Mouse (Mus musculus) megakaryocyte-erythroid progenitor cell, adult 5-6 weeks (primary cell): ENCODE data around the gene Pifo. TPM values are rescaled to one million over a fixed set of nuclear protein-coding genes. Genes with fewer than 3 reads are reported as not detected.
"Not testable (repeated sequence)": the region's sequence is repeated elsewhere in the genome, so short reads cannot be mapped to it uniquely, and the experiment has no call there.

Experiments used
- ATAC-seq: replicated peaks from 2 replicates; pipeline ENCODE4 v1.8.0; 2016; ENCODE audit warnings: mild to moderate bottlenecking, inconsistent platforms; ENCODE audit not compliant: severe bottlenecking, poor library complexity, low FRiP score, low TSS enrichment
- total RNA-seq, 2 experiments: library from RNA; stranded (forward) in 1 of 2; stranded (reverse) in 1 of 2; fragments of 200-1000, 215-1000 nt in 1 of 2; fragments of >200 nt in 1 of 2; fragmentation: Nextera tagmentation in 1 of 2; gene quantifications; 2 replicates each; pipeline ENCODE4 v1.2.3; 2014 to 2017

The Pifo gene
- total RNA-seq (2014; fragmentation: Nextera tagmentation) (not detected in 2 replicates), total RNA-seq (2017) (not detected in 2 replicates)

DNA sequence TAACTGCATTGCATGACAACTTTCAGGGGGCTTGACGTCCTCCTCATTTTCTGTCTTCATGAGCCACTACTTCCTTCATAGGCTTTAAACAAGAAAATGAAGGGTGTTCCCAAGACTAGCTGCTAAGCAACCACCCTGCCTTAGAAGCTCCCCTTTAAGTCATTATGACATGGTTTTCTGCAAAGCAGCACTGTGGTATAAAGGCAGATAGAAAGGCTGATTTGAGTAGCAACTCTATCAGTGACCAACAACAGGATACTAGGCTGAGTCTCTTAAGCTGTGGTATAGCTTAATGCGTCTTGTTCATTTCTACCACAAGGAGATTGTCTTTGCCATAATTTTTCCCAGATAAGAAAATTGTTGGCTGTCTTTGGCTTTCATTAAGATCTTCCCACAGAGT is at the start of gene Pifo:
Gene Pifo, minus strand, starts transcription at position 101 of the 400 bp plus-strand sequence.
- ATAC-seq, result no peak

DNA sequence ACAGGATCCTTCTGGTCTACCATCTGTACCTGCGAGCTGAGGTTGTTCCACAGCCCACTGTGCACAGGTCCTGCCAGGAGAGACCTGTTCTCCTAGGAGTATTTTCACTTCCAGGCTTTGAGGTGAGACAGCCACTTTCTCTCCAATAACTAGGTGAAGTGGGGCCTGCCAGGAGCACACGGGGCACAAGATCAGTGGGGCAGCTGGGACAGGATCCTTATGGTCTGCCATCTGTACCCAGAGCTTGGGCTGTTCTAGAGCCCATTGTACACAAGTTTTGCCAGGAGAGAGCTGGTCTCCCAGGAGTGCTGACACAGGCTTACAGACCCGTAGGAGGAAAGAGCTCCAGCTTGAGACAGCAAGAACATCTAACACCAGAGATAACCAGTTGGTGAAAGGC is 43.5 kb upstream of the Pifo start:
- ATAC-seq, result no peak

DNA sequence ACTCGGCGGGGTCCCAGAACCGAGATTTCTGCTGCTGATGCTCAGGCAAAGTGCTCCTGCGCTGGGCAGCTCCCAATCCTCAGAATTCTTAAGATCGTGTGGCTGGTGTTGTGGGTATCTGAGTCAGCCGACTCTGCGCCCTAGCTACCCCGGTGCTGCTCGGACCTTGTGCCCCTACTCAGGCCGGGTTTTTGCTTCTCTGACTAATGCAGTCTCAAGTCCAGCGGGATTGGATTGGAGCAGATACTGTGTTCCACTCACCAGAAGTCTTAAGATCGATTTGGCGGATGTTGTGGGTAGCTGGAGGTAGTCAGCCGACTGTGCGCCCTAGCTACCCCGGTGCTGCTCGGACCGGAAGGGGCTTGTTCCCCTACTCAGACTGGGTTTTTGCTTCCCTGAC is 37.5 kb upstream of the Pifo start:
- no peak for ATAC-seq

DNA sequence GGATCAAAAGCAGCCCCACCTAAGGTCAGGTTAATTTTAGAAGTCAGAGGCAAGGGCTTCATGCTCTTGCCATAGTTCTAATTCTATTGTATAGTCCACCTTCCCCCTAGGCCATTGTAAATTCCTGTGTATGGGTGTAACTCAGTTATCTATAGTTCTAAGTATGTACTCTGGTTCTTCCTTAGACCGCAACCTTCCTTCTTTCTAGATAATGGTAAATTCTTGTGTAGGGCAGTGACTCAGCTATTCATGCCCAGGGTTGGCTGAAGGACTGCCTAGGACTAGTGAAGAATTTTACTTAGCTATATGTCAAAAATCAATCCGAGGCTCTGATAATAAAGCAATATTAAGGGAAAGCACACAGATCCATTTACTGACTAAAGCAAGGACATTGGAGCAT is 25.9 kb upstream of the Pifo start:
- peak; percentile 78 for ATAC-seq

DNA sequence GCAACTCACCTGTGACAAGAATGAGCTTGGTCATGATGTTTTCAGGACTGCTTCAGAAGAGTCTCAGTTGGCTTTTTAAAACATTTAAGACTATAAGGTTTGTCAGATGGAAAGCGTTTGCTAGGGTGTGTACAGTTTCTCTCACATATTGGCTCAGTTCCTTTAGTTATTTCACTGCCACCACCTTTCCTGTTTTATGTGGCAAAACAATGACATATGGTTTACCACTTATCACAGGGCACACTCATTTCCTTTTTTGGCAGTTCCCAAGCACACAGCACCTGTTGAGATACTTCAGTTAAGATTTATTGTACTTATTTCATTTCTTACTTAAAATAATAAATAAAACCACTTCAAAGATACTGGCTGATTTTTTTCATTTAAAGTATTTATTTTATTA is 18.3 kb upstream of the Pifo start, which contains the start of gene Chil5:
Gene Chil5, minus strand, starts transcription at position 34 of the 400 bp plus-strand sequence.
- ATAC-seq, result peak; percentile 68

DNA sequence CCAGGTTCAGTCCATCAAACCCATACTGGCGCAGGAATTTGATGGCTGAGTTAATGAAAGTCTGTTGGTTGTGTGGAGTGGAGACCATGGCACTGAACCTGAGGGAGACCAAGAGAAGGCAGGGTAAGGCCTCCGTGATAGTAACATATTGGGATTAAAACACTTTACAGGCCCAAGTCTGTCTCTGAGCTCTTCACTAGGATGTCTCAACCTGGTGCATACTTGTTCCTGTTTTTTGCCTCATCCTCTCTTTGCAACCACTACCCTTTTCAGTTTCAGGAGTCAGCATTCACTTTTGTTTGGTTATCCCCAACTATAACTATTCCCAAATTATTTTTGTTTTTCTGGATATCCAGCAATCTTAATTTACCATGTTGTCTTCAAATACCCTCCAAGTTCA is 9.7 kb upstream of the Pifo start:
- ATAC-seq, result no peak

DNA sequence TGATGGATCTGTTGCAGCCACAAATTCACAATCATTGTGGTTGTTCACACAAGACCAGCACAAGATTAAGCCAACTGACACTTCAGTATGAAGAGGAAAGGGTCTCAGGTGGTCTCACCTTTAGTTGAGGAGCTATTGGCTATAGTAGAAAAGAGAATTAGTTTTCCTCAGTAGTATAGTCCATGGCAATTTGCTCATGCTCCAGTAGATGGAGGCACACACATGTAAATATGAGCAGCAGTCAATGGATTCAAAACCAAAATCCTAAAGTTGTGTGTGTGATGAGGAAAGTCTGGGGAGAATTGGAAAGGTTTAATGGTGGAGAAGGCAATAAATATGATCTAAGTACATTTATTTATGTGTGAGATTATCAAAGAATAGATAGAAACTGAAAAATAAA is 7.4 kb upstream of the Pifo start:
- 0 out of 2 replicates have a peak, but pooled peaks have one; percentile 61 for ATAC-seq

DNA sequence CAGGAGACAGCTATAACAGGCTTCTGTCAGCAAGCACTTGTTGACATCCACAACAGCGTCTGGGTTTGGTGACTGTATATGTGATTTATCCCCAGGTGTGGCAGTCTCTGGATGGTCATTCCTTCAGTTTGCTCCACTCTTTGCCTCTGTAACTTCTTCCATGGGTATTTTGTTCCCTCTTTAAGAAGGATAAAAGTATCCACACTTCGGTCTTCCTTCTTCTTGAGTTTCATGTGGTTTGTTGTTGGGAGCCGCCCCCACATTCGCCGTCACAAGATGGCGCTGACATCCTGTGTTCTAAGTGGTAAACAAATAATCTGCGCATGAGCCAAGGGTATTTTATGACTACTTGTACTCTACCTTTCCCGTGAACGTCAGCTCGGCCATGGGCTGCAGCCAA is 11.1 kb downstream of the Pifo start:
- ATAC-seq, result not testable (repeated sequence)

DNA sequence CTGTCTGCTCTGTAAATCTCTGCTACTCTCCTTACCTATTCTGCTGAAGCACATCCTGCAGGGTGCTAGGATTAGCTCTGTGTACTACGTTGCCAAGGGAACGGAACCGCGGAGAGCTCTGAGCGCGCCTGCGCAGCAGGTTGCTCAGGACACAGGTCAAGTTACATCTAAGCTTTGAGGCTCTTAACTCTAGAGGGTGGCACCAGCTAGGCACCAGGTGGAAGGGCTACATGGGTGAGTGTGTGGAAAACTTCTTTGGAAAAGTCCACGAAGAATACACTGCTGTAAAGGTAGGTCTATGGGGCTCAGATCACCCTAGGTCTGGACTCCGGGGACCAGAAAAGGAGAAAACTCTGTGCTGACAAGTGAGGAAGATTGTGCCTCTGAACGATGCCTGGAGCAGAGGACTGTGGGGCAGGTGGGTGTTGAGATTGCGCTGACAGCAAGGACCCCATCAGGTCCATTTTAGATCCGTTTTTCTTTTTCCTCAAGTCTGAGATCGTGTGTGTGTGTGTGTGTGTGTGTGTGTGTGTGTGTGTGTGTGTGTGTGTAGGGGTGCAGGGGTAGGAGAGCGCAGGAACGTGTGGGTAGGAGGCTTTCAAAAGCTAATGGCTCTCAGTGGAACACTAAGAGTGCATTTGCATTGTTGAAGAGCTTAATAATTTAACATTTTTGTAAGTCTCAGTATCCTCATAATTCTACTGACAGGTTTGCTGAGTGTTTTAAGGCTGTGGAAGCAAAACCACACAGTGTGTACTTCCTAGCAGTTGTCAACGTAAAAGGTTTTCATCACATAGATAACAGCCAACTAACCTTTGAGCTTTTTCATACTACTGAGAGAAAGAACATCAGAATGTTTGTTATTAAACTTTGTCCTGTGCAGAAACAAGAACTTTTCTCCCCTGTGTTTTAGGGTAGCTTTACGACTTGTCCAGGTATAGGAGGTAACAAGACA is 12.8 kb downstream of the Pifo start:
- peak; percentile 89 for ATAC-seq

DNA sequence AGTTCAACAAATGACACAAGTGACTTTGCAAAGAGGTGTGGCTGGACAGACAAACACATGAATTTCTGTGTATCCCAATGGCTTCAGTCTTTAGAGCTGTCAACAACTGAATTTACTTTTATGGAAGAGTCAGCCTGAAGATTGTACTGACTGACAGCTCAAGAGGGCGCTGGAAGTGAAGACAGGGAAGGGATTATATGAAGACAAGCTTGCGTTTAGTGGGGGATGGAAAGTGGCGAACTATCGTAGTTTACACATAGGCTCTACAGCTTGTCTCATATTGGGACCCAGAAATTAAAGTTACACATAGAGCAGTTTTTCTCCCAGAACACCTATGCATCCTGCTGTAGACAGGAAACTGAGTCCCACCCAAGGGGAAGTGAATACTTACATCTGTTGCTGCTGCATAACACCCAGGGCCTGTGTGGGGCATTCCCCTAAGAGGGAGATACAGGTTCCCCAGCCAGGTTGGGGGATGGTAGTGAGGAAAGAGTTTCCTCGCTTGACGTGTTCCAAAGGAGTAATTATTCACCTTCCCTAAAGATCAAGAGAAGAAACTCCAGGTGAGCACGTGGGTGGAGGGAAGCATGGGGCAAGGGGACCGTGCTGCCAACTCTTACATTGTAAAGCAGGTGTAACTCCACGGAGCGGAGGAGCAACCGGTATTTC is 13.6 kb downstream of the Pifo start:
- peak; percentile 35; the same call in 1 of the 2 replicates for ATAC-seq

DNA sequence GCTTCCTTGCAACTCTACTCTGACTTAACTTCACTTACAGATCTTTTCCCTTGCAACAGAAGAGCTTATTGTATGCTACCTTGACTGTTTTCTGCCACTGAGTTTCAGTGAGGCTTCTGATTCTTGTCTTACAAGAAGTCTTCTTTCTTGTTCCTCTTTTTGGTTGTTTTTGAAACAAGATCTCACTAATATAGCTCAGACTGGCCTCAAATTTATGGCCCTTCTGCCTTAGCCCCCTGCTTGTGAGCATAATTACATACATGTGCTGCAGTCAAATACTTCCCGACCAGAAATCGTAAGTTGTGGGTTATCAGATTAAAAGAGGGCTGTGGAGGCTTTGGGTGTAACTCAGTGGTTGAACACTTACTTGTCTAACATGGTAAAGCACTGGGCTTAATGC is 19.7 kb downstream of the Pifo start:
- no peak for ATAC-seq

DNA sequence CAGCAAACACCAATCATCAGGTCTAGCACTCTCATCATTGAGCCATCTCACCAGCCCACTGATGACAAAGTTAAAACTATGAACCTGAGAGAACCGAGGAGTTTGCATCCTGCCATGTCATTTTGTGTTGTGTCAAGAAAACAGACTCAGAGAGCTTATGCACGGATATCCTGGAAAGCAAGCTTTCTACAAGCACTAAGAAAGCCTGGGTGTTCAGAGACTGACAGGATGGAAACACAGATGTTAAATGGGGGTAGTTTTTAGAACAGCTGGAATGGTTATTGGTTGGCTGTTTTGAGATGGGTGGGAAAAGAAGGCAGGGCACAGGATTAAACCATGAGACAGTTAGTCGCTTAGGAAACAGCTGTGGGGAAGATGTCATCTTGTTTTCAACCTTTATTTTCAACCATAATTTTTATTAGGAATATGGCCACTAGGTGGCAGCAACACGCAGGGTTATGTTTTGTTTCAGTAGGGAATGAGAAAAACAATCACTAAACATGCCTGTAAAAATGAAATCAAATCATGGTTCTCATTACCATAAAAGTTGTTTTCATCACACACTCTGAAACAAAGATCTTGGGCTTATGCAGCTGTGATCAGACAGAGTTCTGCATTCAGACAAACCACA is 22.7 kb downstream of the Pifo start:
- ATAC-seq, result peak; percentile 52

DNA sequence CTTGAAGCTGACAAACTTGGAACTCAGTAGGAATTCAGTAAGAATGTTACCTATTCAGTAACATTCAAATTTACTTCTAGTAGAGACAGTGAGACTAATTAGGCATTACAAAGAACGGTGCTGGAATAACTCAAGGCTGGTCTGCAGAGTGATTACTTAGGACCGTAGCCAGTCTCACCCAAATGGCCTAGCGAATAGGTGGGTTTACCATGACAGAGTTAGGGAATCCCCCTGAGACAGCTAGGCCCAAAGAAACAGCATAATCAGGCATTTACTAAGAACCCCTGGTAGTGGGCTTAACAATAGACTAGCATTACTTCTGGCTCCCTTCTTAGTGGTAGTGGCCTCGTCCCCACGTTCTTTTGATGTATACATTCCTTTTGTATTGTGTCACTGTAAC is 24.8 kb downstream of the Pifo start:
- not testable (repeated sequence) for ATAC-seq

DNA sequence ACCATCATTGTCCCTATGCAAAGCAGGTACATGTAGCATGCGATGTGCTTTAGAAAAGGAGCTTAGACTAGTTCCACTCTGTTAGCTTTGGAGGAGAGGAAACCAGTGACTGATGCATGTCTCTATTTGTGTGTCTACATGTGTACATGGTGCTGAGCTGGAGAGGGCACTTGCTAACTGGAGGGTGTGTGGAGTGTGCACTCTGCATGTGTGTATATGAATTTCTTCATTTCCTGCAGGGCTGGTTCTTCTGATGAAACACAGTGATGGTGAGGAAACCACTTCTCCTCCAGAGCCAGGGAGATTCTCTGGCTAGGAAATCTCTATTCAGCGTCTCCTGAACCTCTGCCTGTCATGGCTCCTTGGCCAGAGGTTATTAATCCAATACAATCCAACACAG is 40.3 kb downstream of the Pifo start:
- no peak for ATAC-seq

DNA sequence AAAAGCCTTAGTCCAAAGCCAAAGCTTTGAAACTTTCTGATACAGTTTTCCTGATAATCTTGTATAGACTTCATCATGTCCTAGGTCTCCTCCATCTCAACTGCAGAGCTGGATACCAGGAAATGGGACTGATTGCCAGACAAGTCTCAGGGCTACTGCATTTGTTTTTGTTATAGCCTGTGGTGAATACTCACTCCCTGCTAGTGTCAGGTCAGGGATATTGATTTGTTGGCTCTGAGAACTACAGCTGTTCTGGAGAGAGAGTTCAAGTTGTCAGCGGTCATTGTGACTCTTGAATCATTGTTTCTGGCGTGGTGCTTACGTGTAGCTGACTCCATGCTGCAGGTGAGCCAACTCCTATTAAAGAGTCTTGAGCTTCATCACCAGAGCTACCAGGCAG is 41.0 kb downstream of the Pifo start, which contains the start of gene Ovgp1:
Gene Ovgp1, plus strand, starts transcription at position 301 of the 400 bp plus-strand sequence.
- ATAC-seq, result no peak

DNA sequence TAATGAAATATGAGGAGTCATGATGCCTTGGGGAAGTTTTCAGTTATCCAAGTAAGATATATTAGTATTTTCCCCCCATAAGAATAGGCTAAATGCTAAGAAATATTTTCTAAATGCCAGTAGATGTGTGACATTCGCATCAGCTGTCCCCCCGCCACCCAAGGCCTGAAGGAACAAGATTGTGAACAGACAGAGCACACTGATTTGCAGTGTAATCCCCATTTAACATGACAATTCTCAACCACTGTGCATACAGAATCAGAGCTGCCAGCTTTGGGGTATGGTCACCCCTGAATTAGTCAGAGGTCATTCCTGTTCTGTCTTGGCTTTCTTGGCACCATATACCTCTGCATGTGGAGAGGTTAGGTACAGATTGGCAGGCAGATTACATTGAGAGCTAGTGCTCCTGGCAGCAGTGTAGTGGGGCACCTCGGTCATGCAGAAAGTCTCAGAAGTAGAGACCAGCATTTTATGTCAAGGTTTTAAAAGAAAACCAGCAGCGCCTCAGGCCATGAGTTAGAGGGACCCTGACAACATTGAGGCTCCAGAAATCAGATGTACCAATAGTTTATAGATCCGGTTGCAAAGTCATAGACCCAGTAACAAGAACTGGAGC is 42.5 kb downstream of the Pifo start:
- no peak for ATAC-seq

DNA sequence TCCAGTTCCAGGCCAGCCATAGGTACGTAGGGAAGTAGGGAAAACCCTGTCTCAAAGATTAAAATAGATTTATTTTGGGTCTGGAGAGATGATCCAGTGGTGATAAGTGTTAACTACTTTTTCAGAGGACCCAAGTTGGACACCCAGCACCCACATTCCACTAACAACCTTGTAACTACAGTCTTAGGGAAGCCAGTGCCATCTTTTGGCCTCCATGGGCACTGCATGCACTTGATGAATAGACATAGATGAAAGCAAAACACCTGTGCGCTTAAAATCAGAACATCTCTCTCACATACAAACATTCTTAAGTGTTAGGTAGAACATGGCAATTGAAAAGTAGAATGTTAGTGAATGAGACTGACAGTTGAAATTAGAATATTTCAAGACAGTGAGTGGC is 53.7 kb downstream of the Pifo start:
- no peak for ATAC-seq

DNA sequence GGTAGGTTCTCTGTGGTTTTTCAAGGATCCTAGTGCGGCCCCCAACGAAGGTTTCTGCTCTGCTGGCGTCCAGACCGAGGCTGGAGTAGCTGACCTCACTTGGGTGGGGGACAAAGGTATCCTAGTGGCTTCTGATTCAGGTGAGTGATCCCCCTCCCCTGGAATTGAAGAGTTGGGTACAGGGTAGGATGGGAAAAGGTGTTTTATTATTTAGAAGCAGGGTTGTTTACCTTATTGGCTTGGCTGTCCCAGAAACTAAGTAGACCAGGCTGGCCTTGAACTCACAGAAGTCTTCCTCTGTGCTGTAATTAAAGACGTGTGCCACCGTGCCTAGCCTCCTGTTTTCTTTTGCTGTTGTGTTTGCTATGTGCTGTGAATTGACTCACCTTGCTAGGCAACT is 54.4 kb downstream of the Pifo start, which contains the start of gene Atp5f1:
Gene Atp5f1, minus strand, starts transcription at position 101 of the 400 bp plus-strand sequence.
- ATAC-seq, result no peak

DNA sequence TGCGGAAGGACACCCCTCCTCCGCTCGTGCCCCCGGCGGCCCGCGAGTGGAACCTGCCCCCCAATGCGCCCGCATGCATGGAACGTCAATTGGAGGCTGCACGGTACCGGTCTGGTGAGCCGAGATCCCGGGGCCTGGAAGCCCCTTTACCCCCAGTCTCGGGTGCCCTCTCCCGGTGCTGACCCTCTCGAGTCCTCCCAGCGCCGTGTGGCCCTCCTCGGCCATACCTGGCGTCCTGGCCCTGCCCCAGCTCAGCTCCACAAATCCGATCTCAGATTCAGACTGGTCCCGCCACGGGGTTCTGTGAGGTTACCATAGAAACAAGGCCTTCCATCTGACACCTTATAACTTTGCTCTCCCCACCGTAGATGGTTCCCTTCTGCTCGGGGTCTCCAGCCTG is 54.9 kb downstream of the Pifo start:
- peak; percentile 48 for ATAC-seq
